ENCODE assay signal across 8 mouse cellular contexts in the genomic region with DNA sequence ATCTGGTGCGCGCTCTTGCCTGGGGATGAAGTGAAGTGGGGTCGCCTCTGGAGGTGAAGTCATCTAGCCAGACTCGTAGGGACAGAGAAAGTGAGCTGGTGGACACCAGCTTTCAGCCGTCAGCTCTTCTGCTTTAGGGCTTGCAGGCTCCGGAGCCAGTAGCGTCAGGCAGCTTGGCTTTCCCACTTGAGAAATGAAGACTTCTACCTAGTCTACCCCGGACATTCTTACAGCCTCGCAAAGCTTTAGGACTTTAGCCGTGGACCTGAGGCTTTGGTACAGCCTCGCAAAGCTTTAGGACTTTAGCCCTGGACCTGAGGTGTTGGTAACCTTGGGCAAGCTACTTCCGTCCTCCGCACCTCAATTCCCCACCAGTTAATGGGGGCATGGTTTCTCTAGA. TPM values are rescaled to one million over a fixed set of nuclear protein-coding genes. Genes with fewer than 3 reads are reported as not detected.
DNase-seq lines count a peak whose midpoint lies in the region; ATAC-seq and TF ChIP-seq lines count a peak whose summit lies in the region.

No protein-coding gene starts in this region.

- no peaks in the 10 kb centered on the region for H3K27me3 ChIP-seq in testis, adult 2 months (ENCODE audit: control insufficient read depth, insufficient read depth, low read length)
- 0 out of 2 replicates have a peak, but pooled peaks cover 11% of the 10 kb centered on the region for H3K27me3 ChIP-seq in forebrain, embryonic 14.5 days (replicated peaks; ENCODE audit: control insufficient read depth, insufficient read depth, low read length)
- H3K27me3 ChIP-seq in limb, embryonic 11.5 days (ENCODE audit: control insufficient read depth, insufficient read depth, low read length): 0 out of 2 replicates have a peak, but pooled peaks cover 5% of the 10 kb centered on the region

- H3K27ac ChIP-seq in testis, adult 2 months (ENCODE audit: control insufficient read depth, insufficient read depth, low read depth, low read length): no peak overlapping the region
- H3K27ac ChIP-seq in forebrain, embryonic 14.5 days (ENCODE audit: low read depth, low read length): no peak overlapping the region
- no peak overlapping the region for H3K27ac ChIP-seq in limb, embryonic 11.5 days (replicated peaks; ENCODE audit: low read depth, low read length)
- no peak overlapping the region for H3K27ac ChIP-seq in olfactory bulb, adult 2 months (ENCODE audit: insufficient read depth, low read depth, low read length)

- no peaks in the 10 kb centered on the region for H3K9me3 ChIP-seq in forebrain, embryonic 14.5 days (replicated peaks; ENCODE audit: control insufficient read depth, low read length)
- no peaks in the 10 kb centered on the region for H3K9me3 ChIP-seq in limb, embryonic 11.5 days (ENCODE audit: control insufficient read depth, low read length)

- H3K4me2 ChIP-seq in forebrain, embryonic 14.5 days (ENCODE audit: low read length): peak overlapping the region; percentile 97
- peak overlapping the region; percentile 96 for H3K4me2 ChIP-seq in limb, embryonic 11.5 days (ENCODE audit: low read depth, severe bottlenecking)

- no peaks in the 10 kb centered on the region for H3K36me3 ChIP-seq in testis, adult 2 months (ENCODE audit: control insufficient read depth, insufficient read depth, low read length)
- no peaks in the 10 kb centered on the region for H3K36me3 ChIP-seq in forebrain, embryonic 14.5 days (ENCODE audit: control insufficient read depth, insufficient read depth, low read length)
- no peaks in the 10 kb centered on the region for H3K36me3 ChIP-seq in limb, embryonic 11.5 days (ENCODE audit: control insufficient read depth, insufficient read depth, low read length)

- no peak for TF ChIP-seq POLR2A in testis, adult 2 months (IDR thresholded peaks at IDR 0.05; ENCODE audit: control insufficient read depth, low read depth, low read length)
- TF ChIP-seq POLR2A in olfactory bulb, adult 2 months (IDR thresholded peaks at IDR 0.05; ENCODE audit: insufficient read depth, low read depth, low read length): 0 out of 2 replicates have a peak, but pooled peaks have one; percentile 8

- DNase-seq in testis, postnatal 14 days (ENCODE audit: low spot score): no peak
- no peak for DNase-seq in forebrain, embryonic 14.5 days (ENCODE audit: low spot score)
- DNase-seq in limb, embryonic 11.5 days (ENCODE audit: low spot score): no peak
- DNase-seq in left cerebral cortex, postnatal 25 days (ENCODE audit: low spot score in 2 of 2): no peak
- no peak for DNase-seq in left cerebral cortex, postnatal 14 days (ENCODE audit: low spot score in 2 of 2)
- DNase-seq in frontal cortex, postnatal 25 days (ENCODE audit: low spot score in 2 of 2): no peak

- peaks cover 7% of the 10 kb centered on the region for H3K4me1 ChIP-seq in testis, adult 2 months (ENCODE audit: control insufficient read depth, insufficient read depth, low read length)
- H3K4me1 ChIP-seq in forebrain, embryonic 14.5 days (ENCODE audit: control insufficient read depth, insufficient read depth, low read length): peaks cover 12% of the 10 kb centered on the region
- peaks cover 10% of the 10 kb centered on the region; the same call in 1 of the 2 replicates for H3K4me1 ChIP-seq in limb, embryonic 11.5 days (ENCODE audit: control insufficient read depth, insufficient read depth, low read length)
- H3K4me1 ChIP-seq in olfactory bulb, adult 2 months (ENCODE audit: control insufficient read depth, insufficient read depth, low read length): peaks cover 29% of the 10 kb centered on the region

- H3K4me3 ChIP-seq in testis, adult 2 months (ENCODE audit: control insufficient read depth, low read depth, low read length): peak overlapping the region; percentile 64
- H3K4me3 ChIP-seq in forebrain, embryonic 14.5 days (ENCODE audit: low read depth, low read length): peak overlapping the region; percentile 52
- peak overlapping the region; percentile 55 for H3K4me3 ChIP-seq in limb, embryonic 11.5 days (ENCODE audit: low read depth, low read length)
- H3K4me3 ChIP-seq in olfactory bulb, adult 2 months (ENCODE audit: insufficient read depth, low read depth, low read length): peak overlapping the region; percentile 50

- 0 out of 2 replicates have a peak, but pooled peaks have one; percentile 11 for ATAC-seq in forebrain, embryonic 14.5 days
- ATAC-seq in limb, embryonic 11.5 days (ENCODE audit: insufficient number of reproducible peaks, low FRiP score, low TSS enrichment, low read depth): peak; percentile 7; the same call in 1 of the 2 replicates

- TF ChIP-seq CTCF in testis, adult 2 months (IDR thresholded peaks at IDR 0.05; ENCODE audit: control insufficient read depth, insufficient read depth, insufficient replicate concordance, low read depth, low read length): no peak
- no peak for TF ChIP-seq CTCF in olfactory bulb, adult 2 months (IDR thresholded peaks at IDR 0.05; ENCODE audit: insufficient read depth, low read depth, low read length)

- intact Hi-C loops in left cerebral cortex, postnatal 25 days (cut with DNase I): no loop called here
- intact Hi-C loops in left cerebral cortex, postnatal 14 days (cut with DNase I): no loop called here

- H3K9ac ChIP-seq in forebrain, embryonic 14.5 days (ENCODE audit: low read length): peak overlapping the region; percentile 65
- peak overlapping the region; percentile 45 for H3K9ac ChIP-seq in limb, embryonic 11.5 days (ENCODE audit: low read length)

- WGBS in forebrain, embryonic 14.5 days: 5% methylated on average over 13 of the region's 13 CpGs
- WGBS in limb, embryonic 11.5 days: 1% methylated on average over 13 of the region's 13 CpGs
- 11% methylated on average over 13 of the region's 13 CpGs for WGBS in olfactory bulb, adult 2 months

RNA-seq across cellular contexts. Expression of gene Arap1, which starts 0.4 kb away (rescaled TPM):
- polyA plus RNA-seq in testis, adult 2 months (2012; rRNA removed): 4.9 and 7.9 TPM in 2 replicates
- 5.8 and 6.5 TPM in 2 replicates for polyA plus RNA-seq in forebrain, embryonic 14.5 days (2014; fragmentation: Nextera tagmentation; extraction: Ambion mirVana)
- 14.3 and 16.6 TPM in 2 replicates for polyA plus RNA-seq in limb, embryonic 11.5 days (2014; fragmentation: Nextera tagmentation; extraction: Ambion mirVana)
- polyA plus RNA-seq in olfactory bulb, adult 2 months (2012; ENCODE audit: insufficient read depth, insufficient read length, low replicate concordance, missing spikeins): not detected in 2 replicates
- 10 to 100 TPM; 17.9 to 19.9 TPM for total RNA-seq in left cerebral cortex, postnatal 25 days (2021)
- total RNA-seq in left cerebral cortex, postnatal 14 days (2021): 10 to 100 TPM; 13.9 to 17.9 TPM

RNA-seq across cellular contexts. Expression of gene Stard10, which starts 31.4 kb away (rescaled TPM):
- polyA plus RNA-seq in testis, adult 2 months (2012; rRNA removed): 619 and 654 TPM in 2 replicates
- polyA plus RNA-seq in forebrain, embryonic 14.5 days (2014; fragmentation: Nextera tagmentation; extraction: Ambion mirVana): 8.0 and 8.1 TPM in 2 replicates
- 15.4 and 17.8 TPM in 2 replicates for polyA plus RNA-seq in limb, embryonic 11.5 days (2014; fragmentation: Nextera tagmentation; extraction: Ambion mirVana)
- polyA plus RNA-seq in olfactory bulb, adult 2 months (2012; ENCODE audit: insufficient read depth, insufficient read length, low replicate concordance, missing spikeins): not detected in 2 replicates
- total RNA-seq in left cerebral cortex, postnatal 25 days (2021): 10 to 100 TPM; 60.4 to 66.1 TPM
- 10 to 100 TPM; 31.4 to 32.2 TPM for total RNA-seq in left cerebral cortex, postnatal 14 days (2021)

RNA-seq across cellular contexts. Expression of gene Atg16l2, which starts 46.3 kb away (rescaled TPM):
- polyA plus RNA-seq in testis, adult 2 months (2012; rRNA removed): 2.2 and 2.9 TPM in 2 replicates
- polyA plus RNA-seq in forebrain, embryonic 14.5 days (2014; fragmentation: Nextera tagmentation; extraction: Ambion mirVana): 13.5 and 17.8 TPM in 2 replicates
- 14.9 and 17.7 TPM in 2 replicates for polyA plus RNA-seq in limb, embryonic 11.5 days (2014; fragmentation: Nextera tagmentation; extraction: Ambion mirVana)
- polyA plus RNA-seq in olfactory bulb, adult 2 months (2012; ENCODE audit: insufficient read depth, insufficient read length, low replicate concordance, missing spikeins): not detected in 2 replicates
- 10 to 100 TPM; 49.9 to 59.4 TPM for total RNA-seq in left cerebral cortex, postnatal 25 days (2021)
- 10 to 100 TPM; 53.7 to 60.3 TPM for total RNA-seq in left cerebral cortex, postnatal 14 days (2021)

Comparison
In these comparisons a context has a peak if more than half of its experiments do, and no peak if none do; other contexts are left out.
1. RNA of gene Stard10, which starts 31.4 kb away (polyA plus RNA-seq): 619 to 654 TPM in testis, adult 2 months; 15.4 to 17.8 TPM in limb, embryonic 11.5 days, 8.0 to 8.1 TPM in forebrain, embryonic 14.5 days and not detected in olfactory bulb, adult 2 months; every median in the first group is over 10 times any median in the second.
2. Peak in every context shown above with its lines, with median percentiles within 50 percentile points of each other: H3K4me3 ChIP-seq.